Mouse (Mus musculus) C2C12 (cell line): ENCODE measurements around the gene Nrxn3.

ENCODE experiments used
- CTCF ChIP-seq: IDR thresholded peaks from one replicate; pipeline ENCODE4 v1.5.1; 2011; ENCODE audit not compliant: control insufficient read depth, insufficient read depth, insufficient read length
- FOSL1 ChIP-seq: IDR thresholded peaks from one replicate; pipeline ENCODE4 v1.8.0; 2011; ENCODE audit warnings: mild to moderate bottlenecking, low read length; ENCODE audit not compliant: poor library complexity, insufficient read depth, severe bottlenecking
- MAX ChIP-seq: IDR thresholded peaks from one replicate; pipeline ENCODE4 v1.6.1; 2011; ENCODE audit warnings: mild to moderate bottlenecking, control low read depth
- MYOD1 ChIP-seq: IDR thresholded peaks from one replicate; pipeline ENCODE4 v1.6.1; 2011; ENCODE audit warnings: low read depth; ENCODE audit not compliant: control insufficient read depth, insufficient read length
- USF1 ChIP-seq: IDR thresholded peaks from one replicate; pipeline ENCODE4 v1.6.1; 2011; ENCODE audit warnings: low read depth, mild to moderate bottlenecking, control low read depth, moderate library complexity

DNA sequence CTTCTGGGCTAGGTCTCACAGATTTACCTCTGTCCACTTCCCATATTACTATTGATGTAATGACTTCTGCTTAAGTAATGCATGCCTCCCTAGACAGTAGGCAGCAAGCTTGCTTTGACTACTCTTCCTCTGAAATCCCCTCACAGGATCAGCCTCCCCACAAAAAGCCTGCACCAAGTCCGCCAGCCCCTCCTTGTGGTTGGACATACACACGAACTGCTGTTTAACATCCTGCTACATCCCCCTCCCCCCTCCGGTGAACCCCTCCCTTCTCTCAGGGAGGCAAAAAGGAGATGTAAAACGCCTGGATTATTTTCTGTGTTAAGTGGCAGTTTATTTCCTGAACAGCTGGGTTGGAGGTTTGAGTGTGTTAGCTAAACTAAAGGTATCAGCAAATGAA, 749.2 kb downstream of the Nrxn3 start:
- TF ChIP-seq CTCF: no peak
- TF ChIP-seq USF1: no peak
- TF ChIP-seq MYOD1: no peak
- TF ChIP-seq FOSL1: no peak
- TF ChIP-seq MAX: no peak
